Mouse (Mus musculus) forebrain, embryonic 16.5 days (tissue): ENCODE measurements around the gene Mrpl47. TPM values are rescaled to one million over a fixed set of nuclear protein-coding genes. Genes with fewer than 3 reads are reported as not detected.
A peak's percentile ranks its signal among the peaks of the same experiment; 100 is the strongest.
"Not testable (repeated sequence)": the region's sequence is repeated elsewhere in the genome, so short reads cannot be mapped to it uniquely, and the experiment has no call there.

Experiments
- ATAC-seq: fragments of 200-750 bp; cut with Nextera tagmentation; 2 replicates; pipeline ENCODE4 v1.8.0; 2017; ENCODE audit warnings: mild to moderate bottlenecking, moderate library complexity
- H3K27ac ChIP-seq: fragments of 300-500 bp; sonication (generic); 2 replicates; pipeline ENCODE4 v1.5.1; 2014; ENCODE audit warnings: low read length, control low read depth
- H3K27me3 ChIP-seq: fragments of 300-500 bp; sonication (generic); replicated peaks from 2 replicates; pipeline ENCODE4 v1.6.1; 2014; ENCODE audit warnings: low read length; ENCODE audit not compliant: control insufficient read depth, insufficient read depth
- H3K36me3 ChIP-seq: fragments of 300-500 bp; sonication (generic); 2 replicates; pipeline ENCODE4 v1.6.1; 2014; ENCODE audit not compliant: control insufficient read depth, insufficient read depth
- H3K4me1 ChIP-seq: fragments of 300-500 bp; sonication (generic); replicated peaks from 2 replicates; pipeline ENCODE4 v1.6.1; 2014; ENCODE audit warnings: low read length; ENCODE audit not compliant: control insufficient read depth, insufficient read depth
- H3K4me2 ChIP-seq: fragments of 300-500 bp; sonication (generic); 2 replicates; pipeline ENCODE4 v1.6.1; 2014; ENCODE audit warnings: mild to moderate bottlenecking, low read length, control low read depth
- H3K4me3 ChIP-seq: fragments of 300-500 bp; sonication (generic); replicated peaks from 2 replicates; pipeline ENCODE4 v1.5.1; 2014; ENCODE audit warnings: mild to moderate bottlenecking, low read length, control low read depth
- H3K9ac ChIP-seq: fragments of 300-500 bp; sonication (generic); replicated peaks from 2 replicates; pipeline ENCODE4 v1.6.1; 2014; ENCODE audit warnings: low read depth, low read length, control low read depth
- H3K9me3 ChIP-seq: fragments of 300-500 bp; sonication (generic); 2 replicates; pipeline ENCODE4 v1.6.1; 2016; ENCODE audit warnings: low read length; ENCODE audit not compliant: control insufficient read depth
- WGBS: fragments of 180-500 bp; shearing (Covaris S2); extraction: QIAGEN DNeasy Blood & Tissue Kit; methylation state at CpG from one replicate; pipeline ENCODE4 v1.1.7; 2014; 5-methylcytosine and 5-hydroxymethylcytosine counted together
- polyA plus RNA-seq: library from polyadenylated mRNA; unstranded; fragments of >200 nt; fragmentation: Nextera tagmentation; extraction: Ambion mirVana; gene quantifications from 2 replicates; pipeline ENCODE4 v1.2.1, GENCODE M21; 2015

The Mrpl47 gene
- 30.1 and 37.3 TPM in 2 replicates for polyA plus RNA-seq

GRCm38 (mm10) chr3:32737172-32737655 is at the start of gene Mrpl47:
Mrpl47 (minus strand) TSS chr3:32737605.
- ATAC-seq = peak; percentile 50
- peak within 1 kb of the TSS; percentile 80 for H3K9ac ChIP-seq
- H3K4me1 ChIP-seq = peaks cover 22% of the 10 kb centered on the region
- peaks cover 9% of the 10 kb centered on the region for H3K36me3 ChIP-seq
- no peaks in the 10 kb centered on the region for H3K27me3 ChIP-seq
- peak within 1 kb of the TSS; percentile 89 for H3K4me2 ChIP-seq
- H3K9me3 ChIP-seq = no peaks in the 10 kb centered on the region
- WGBS = under 1% methylated on average over 31 of the region's 31 CpGs
- peak within 1 kb of the TSS; percentile 94 for H3K4me3 ChIP-seq
- H3K27ac ChIP-seq = peak within 1 kb of the TSS; percentile 89

- WGBS = 76% methylated on average over 2 of the region's 2 CpGs
- H3K4me2 ChIP-seq = no peak overlapping the region
- no peak overlapping the region for H3K4me3 ChIP-seq
- H3K9me3 ChIP-seq = no peaks in the 10 kb centered on the region
- ATAC-seq = no peak
- no peak overlapping the region for H3K9ac ChIP-seq
- no peak overlapping the region for H3K27ac ChIP-seq
- no peaks in the 10 kb centered on the region for H3K4me1 ChIP-seq
- H3K36me3 ChIP-seq = no peaks in the 10 kb centered on the region
- no peaks in the 10 kb centered on the region for H3K27me3 ChIP-seq
Measured at GRCm38 (mm10) chr3:32770781-32771180, 33.4 kb upstream of the Mrpl47 start.

- Histone ChIP-seq H3K27me3 (no peaks in the 10 kb centered on the region), H3K4me2 (no peak overlapping the region), H3K4me3 (no peak overlapping the region), H3K9me3 (no peaks in the 10 kb centered on the region), H3K9ac (no peak overlapping the region), H3K4me1 (no peaks in the 10 kb centered on the region), H3K27ac (no peak overlapping the region), H3K36me3 (no peaks in the 10 kb centered on the region)
- WGBS = 51% methylated on average over 7 of the region's 7 CpGs
- no peak for ATAC-seq
Measured at GRCm38 (mm10) chr3:32763902-32764301, 26.5 kb upstream of the Mrpl47 start.

- Histone ChIP-seq H3K4me3 (no peak overlapping the region), H3K36me3 (no peaks in the 10 kb centered on the region), H3K4me2 (no peak overlapping the region), H3K27ac (no peak overlapping the region), H3K4me1 (no peaks in the 10 kb centered on the region), H3K9ac (no peak overlapping the region), H3K27me3 (no peaks in the 10 kb centered on the region), H3K9me3 (no peaks in the 10 kb centered on the region)
- ATAC-seq = no peak
- 66% methylated on average over 8 of the region's 8 CpGs for WGBS
Measured at GRCm38 (mm10) chr3:32762962-32763361, 25.6 kb upstream of the Mrpl47 start.

- H3K27ac ChIP-seq = no peak overlapping the region
- 67% methylated on average over 5 of the region's 5 CpGs for WGBS
- no peaks in the 10 kb centered on the region for H3K4me1 ChIP-seq
- no peak for ATAC-seq
- no peaks in the 10 kb centered on the region for H3K27me3 ChIP-seq
- H3K36me3 ChIP-seq = no peaks in the 10 kb centered on the region
- no peaks in the 10 kb centered on the region for H3K9me3 ChIP-seq
- H3K4me3 ChIP-seq = no peak overlapping the region
- no peak overlapping the region for H3K9ac ChIP-seq
- no peak overlapping the region for H3K4me2 ChIP-seq
Measured at GRCm38 (mm10) chr3:32759212-32759611, 21.8 kb upstream of the Mrpl47 start.

- H3K9me3 ChIP-seq = no peaks in the 10 kb centered on the region
- H3K4me2 ChIP-seq = no peak overlapping the region
- ATAC-seq = no peak
- no peaks in the 10 kb centered on the region for H3K4me1 ChIP-seq
- H3K36me3 ChIP-seq = peaks cover 11% of the 10 kb centered on the region
- no peak overlapping the region for H3K27ac ChIP-seq
- WGBS = 92% methylated on average over 3 of the region's 3 CpGs
- no peaks in the 10 kb centered on the region for H3K27me3 ChIP-seq
- no peak overlapping the region for H3K9ac ChIP-seq
- H3K4me3 ChIP-seq = no peak overlapping the region
Measured at GRCm38 (mm10) chr3:32754384-32754915, 17.0 kb upstream of the Mrpl47 start.

- Histone ChIP-seq H3K9ac (no peak overlapping the region), H3K4me2 (no peak overlapping the region), H3K9me3 (no peaks in the 10 kb centered on the region), H3K4me1 (no peaks in the 10 kb centered on the region), H3K36me3 (peaks cover 28% of the 10 kb centered on the region), H3K27ac (no peak overlapping the region), H3K27me3 (no peaks in the 10 kb centered on the region), H3K4me3 (no peak overlapping the region)
- ATAC-seq = peak; percentile 91
- WGBS = 55% methylated on average over 4 of the region's 4 CpGs
Measured at GRCm38 (mm10) chr3:32749820-32750579, 12.6 kb upstream of the Mrpl47 start.

GRCm38 (mm10) chr3:32748384-32748783 is 11.0 kb upstream of the Mrpl47 start:
- H3K4me2 ChIP-seq = no peak overlapping the region
- no peak overlapping the region for H3K4me3 ChIP-seq
- H3K27ac ChIP-seq = no peak overlapping the region
- H3K9me3 ChIP-seq = no peaks in the 10 kb centered on the region
- no peaks in the 10 kb centered on the region for H3K4me1 ChIP-seq
- no peak overlapping the region for H3K9ac ChIP-seq
- ATAC-seq = no peak
- peaks cover 28% of the 10 kb centered on the region for H3K36me3 ChIP-seq
- WGBS = 91% methylated on average over 9 of the region's 9 CpGs
- H3K27me3 ChIP-seq = no peaks in the 10 kb centered on the region

GRCm38 (mm10) chr3:32745426-32745825 is 8.0 kb upstream of the Mrpl47 start:
- ATAC-seq, H3K4me2 ChIP-seq, H3K9ac ChIP-seq, H3K4me1 ChIP-seq, H3K27me3 ChIP-seq, H3K9me3 ChIP-seq, H3K27ac ChIP-seq, H3K4me3 ChIP-seq: not testable (repeated sequence)
- H3K36me3 ChIP-seq = peaks cover 17% of the 10 kb centered on the region
